Mouse (Mus musculus) CH12.LX (cell line): ENCODE data around the gene Mettl11b. TPM values are rescaled to one million over a fixed set of nuclear protein-coding genes. Genes with fewer than 3 reads are reported as not detected.

ENCODE experiments used
- DNase-seq: peaks from one replicate; pipeline ENCODE4 v3.0.0-alpha.2; 2013; ENCODE audit errors: extremely low read depth
- H3K27ac ChIP-seq: 2 replicates; pipeline ENCODE4 v1.5.1; 2012; ENCODE audit warnings: low read depth, mild to moderate bottlenecking, control low read depth, moderate library complexity; ENCODE audit not compliant: insufficient read depth
- H3K27me3 ChIP-seq: replicated peaks from 2 replicates; pipeline ENCODE3; 2012; ENCODE audit warnings: inconsistent platforms
- H3K36me3 ChIP-seq, 2 experiments: replicated peaks in 1 of 2; 2 replicates each; pipeline versions ENCODE3 to v1.6.1; 2012; ENCODE audit warnings: inconsistent platforms in 1 of 2, low read length in 1 of 2, mild to moderate bottlenecking in 1 of 2, mixed read lengths in 1 of 2, moderate library complexity in 1 of 2; ENCODE audit not compliant: control insufficient read depth in 1 of 2, insufficient read depth in 1 of 2
- H3K4me1 ChIP-seq, 2 experiments: 2 replicates each; pipeline ENCODE4 v1.6.1; 2012; ENCODE audit warnings: inconsistent platforms in 1 of 2, moderate library complexity in 1 of 2; ENCODE audit not compliant: insufficient read depth in 2 of 2, control insufficient read depth in 1 of 2
- H3K4me2 ChIP-seq: 2 replicates; pipeline ENCODE4 v1.6.1; 2012; ENCODE audit warnings: low read depth, mild to moderate bottlenecking, control low read depth; ENCODE audit not compliant: poor library complexity, insufficient read depth, severe bottlenecking
- H3K4me3 ChIP-seq, 3 experiments: fragments of 150-350 bp in 1 of 3; sonication (generic) in 1 of 3; replicated peaks in 1 of 3; 2 replicates each; pipeline versions ENCODE3 to v1.5.1; 2011 to 2012; ENCODE audit warnings: low read depth in 2 of 3, low read length in 2 of 3, mild to moderate bottlenecking in 2 of 3, moderate library complexity in 2 of 3, control low read depth in 1 of 3, improper control_type of control experiment in 1 of 3, inconsistent platforms in 1 of 3, mixed read lengths in 1 of 3; ENCODE audit not compliant: poor library complexity in 1 of 3
- H3K79me2 ChIP-seq: replicated peaks from 2 replicates; pipeline ENCODE4 v1.6.1; 2012; ENCODE audit warnings: mild to moderate bottlenecking, moderate library complexity; ENCODE audit not compliant: control insufficient read depth, poor library complexity, insufficient read depth, severe bottlenecking; ENCODE audit errors: extremely low read depth
- H3K9ac ChIP-seq: 2 replicates; pipeline ENCODE4 v1.6.1; 2012; ENCODE audit warnings: low read depth, mild to moderate bottlenecking, control low read depth, moderate library complexity; ENCODE audit not compliant: insufficient read depth
- H3K9me3 ChIP-seq: replicated peaks from 2 replicates; pipeline ENCODE3; 2012; ENCODE audit warnings: low read length, inconsistent platforms, mixed read lengths
- CHD1 ChIP-seq: IDR thresholded peaks from 2 replicates; pipeline ENCODE4 v1.6.1; 2012; ENCODE audit warnings: low read depth, low read length, improper control_type of control experiment, inconsistent platforms
- CHD2 ChIP-seq: IDR thresholded peaks from 2 replicates; pipeline ENCODE4 v1.6.1; 2011; ENCODE audit warnings: low read length, improper control_type of control experiment
- CTCF ChIP-seq, 2 experiments: IDR thresholded peaks in 1 of 2; conservative IDR thresholded peaks in 1 of 2; 2 replicates each; pipeline ENCODE4 v1.5.1; 2011 to 2012; ENCODE audit warnings: low read depth in 2 of 2, low read length in 2 of 2, improper control_type of control experiment in 1 of 2, inconsistent platforms in 1 of 2, mild to moderate bottlenecking in 1 of 2, moderate library complexity in 1 of 2
- ELF1 ChIP-seq: IDR thresholded peaks from 2 replicates; pipeline ENCODE4 v1.6.1; 2014; ENCODE audit warnings: low read depth, mild to moderate bottlenecking, inconsistent platforms, low read length, improper control_type of control experiment
- EP300 ChIP-seq: IDR thresholded peaks from 2 replicates; pipeline ENCODE4 v1.6.1; 2011; ENCODE audit warnings: low read length, improper control_type of control experiment
- ETS1 ChIP-seq: conservative IDR thresholded peaks from 2 replicates; pipeline ENCODE4 v1.6.1; 2012; ENCODE audit warnings: low read depth, mild to moderate bottlenecking, inconsistent platforms, low read length, improper control_type of control experiment, moderate library complexity
- HCFC1 ChIP-seq: IDR thresholded peaks from 2 replicates; pipeline ENCODE4 v1.6.1; 2012; ENCODE audit warnings: low read depth, mild to moderate bottlenecking, inconsistent platforms, low read length, improper control_type of control experiment
- JUN ChIP-seq: IDR thresholded peaks from 2 replicates; pipeline ENCODE4 v1.6.1; 2011; ENCODE audit warnings: low read depth, mild to moderate bottlenecking, low read length, improper control_type of control experiment, moderate library complexity; ENCODE audit not compliant: insufficient read depth
- JUND ChIP-seq: conservative IDR thresholded peaks from 2 replicates; pipeline ENCODE4 v1.6.1; 2011; ENCODE audit warnings: low read depth, low read length, improper control_type of control experiment
- KAT2A ChIP-seq: IDR thresholded peaks from 2 replicates; pipeline ENCODE4 v1.6.1; 2012; ENCODE audit warnings: low read length, improper control_type of control experiment, inconsistent platforms; ENCODE audit not compliant: insufficient replicate concordance
- MAZ ChIP-seq: IDR thresholded peaks from 2 replicates; pipeline ENCODE4 v1.6.1; 2012; ENCODE audit warnings: low read depth, mild to moderate bottlenecking, inconsistent platforms, low read length, improper control_type of control experiment, moderate library complexity
- MEF2A ChIP-seq: IDR thresholded peaks from 2 replicates; pipeline ENCODE4 v1.6.1; 2014; ENCODE audit warnings: low read depth, mild to moderate bottlenecking, inconsistent platforms, low read length, improper control_type of control experiment, borderline replicate concordance
- MYC ChIP-seq: IDR thresholded peaks from 2 replicates; pipeline ENCODE4 v1.6.1; 2011; ENCODE audit warnings: low read depth, mild to moderate bottlenecking, improper control_type of control experiment, low read length
- NELFE ChIP-seq: IDR thresholded peaks from 2 replicates; pipeline ENCODE4 v1.6.1; 2011; ENCODE audit warnings: low read depth, low read length, improper control_type of control experiment
- POLR2A ChIP-seq: IDR thresholded peaks from 2 replicates; pipeline ENCODE4 v1.6.1; 2011; ENCODE audit warnings: low read depth, mild to moderate bottlenecking, improper control_type of control experiment, low read length
- POLR2AphosphoS2 ChIP-seq: IDR thresholded peaks from 2 replicates; pipeline ENCODE4 v1.6.1; 2011; ENCODE audit warnings: low read depth, low read length, improper control_type of control experiment
- SIN3A ChIP-seq: IDR thresholded peaks from 2 replicates; pipeline ENCODE4 v1.6.1; 2012; ENCODE audit warnings: low read length, improper control_type of control experiment, inconsistent platforms
- SMC3 ChIP-seq: IDR thresholded peaks from 2 replicates; pipeline ENCODE4 v1.6.1; 2011; ENCODE audit warnings: low read depth, low read length, improper control_type of control experiment
- TBP ChIP-seq: conservative IDR thresholded peaks from 2 replicates; pipeline ENCODE4 v1.6.1; 2011; ENCODE audit warnings: low read depth, low read length, improper control_type of control experiment
- TCF12 ChIP-seq: IDR thresholded peaks from 2 replicates; pipeline ENCODE4 v1.6.1; 2014; ENCODE audit warnings: low read depth, mild to moderate bottlenecking, inconsistent platforms, low read length, improper control_type of control experiment
- USF1 ChIP-seq: IDR thresholded peaks from 2 replicates; pipeline ENCODE4 v1.6.1; 2014; ENCODE audit warnings: low read depth, mild to moderate bottlenecking, inconsistent platforms, low read length, improper control_type of control experiment
- ZC3H11A ChIP-seq: IDR thresholded peaks from 2 replicates; pipeline ENCODE4 v1.6.1; 2012; ENCODE audit warnings: low read depth, mild to moderate bottlenecking, inconsistent platforms, low read length, improper control_type of control experiment
- ZMIZ1 ChIP-seq: IDR thresholded peaks from 2 replicates; pipeline ENCODE4 v1.6.1; 2012; ENCODE audit warnings: low read depth, mild to moderate bottlenecking, inconsistent platforms, low read length, improper control_type of control experiment
- dilution Hi-C: fragments of 300-500 bp; cut with MboI; formaldehyde crosslinking; loops from 2 replicates; pipeline ENCODE4 v1.14.3; 2020; ENCODE audit warnings: low sequenced_read_pairs; ENCODE audit not compliant: extremely low pct_unique_long_range_greater_than_20kb, extremely low pct_ligation_motif_present
- in situ Hi-C: fragments of 300-500 bp; cut with MboI; formaldehyde crosslinking; loops from 3 replicates; pipeline ENCODE4 v1.14.3; 2019; ENCODE audit warnings: low sequenced_read_pairs, low pct_ligation_motif_present, low pct_unique_long_range_greater_than_20kb, mixed read lengths
- polyA plus RNA-seq: library from polyadenylated mRNA; unstranded; fragments of >175 nt; gene quantifications from 2 replicates; pipeline ENCODE4 v1.2.1, GENCODE M21; 2012; ENCODE audit warnings: low read depth; ENCODE audit not compliant: insufficient read length
- total RNA-seq, 2 experiments: library from RNA; depleted of rRNA; stranded (reverse); fragments of 300-350 nt in 1 of 2; fragments of >200 nt in 1 of 2; gene quantifications; 2 replicates each; pipeline ENCODE4 v1.2.3; 2012 to 2014

The Mettl11b gene
- total and polyA plus RNA-seq, 3 experiments = not detected

DNA sequence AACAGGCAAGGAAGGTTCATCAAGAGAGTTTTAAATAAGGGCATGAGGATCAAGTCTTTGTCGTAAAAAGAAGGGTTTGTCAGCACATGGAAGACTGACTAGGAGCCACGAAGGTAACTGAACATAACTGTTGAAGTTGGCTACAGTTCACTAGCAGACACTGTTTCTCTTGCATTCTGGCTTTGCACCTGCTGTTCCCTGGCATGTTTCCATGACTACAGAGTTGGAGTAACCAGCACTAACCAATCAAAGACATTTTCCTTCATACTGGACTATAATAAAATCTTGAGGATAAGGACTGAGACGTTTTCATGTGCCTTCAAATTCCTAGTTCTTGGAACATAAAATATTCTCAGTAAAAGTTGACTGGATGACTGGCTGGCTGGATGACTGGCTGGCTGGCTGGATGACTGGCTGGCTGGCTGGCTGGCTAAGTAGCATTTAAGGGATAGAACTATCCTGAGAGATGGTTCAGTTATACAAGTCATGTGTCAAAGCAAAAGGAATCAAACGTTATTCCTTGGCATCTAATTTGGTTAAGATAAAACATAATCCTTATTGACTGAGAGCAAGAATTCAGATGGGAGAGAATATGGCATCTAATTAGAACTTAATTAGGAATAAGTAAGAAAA lies 26.4 kb upstream of the Mettl11b start:
- Histone ChIP-seq H3K27me3 (no peaks in the 10 kb centered on the region), H3K27ac (no peak overlapping the region), H3K4me3 (no peak overlapping the region), H3K9me3 (no peaks in the 10 kb centered on the region), H3K79me2 (no peaks in the 10 kb centered on the region), H3K36me3 (no peaks in the 10 kb centered on the region), H3K9ac (no peak overlapping the region), H3K4me1 (no peaks in the 10 kb centered on the region), H3K4me2 (no peak overlapping the region)
- dilution Hi-C loops = no loop called here
- TF ChIP-seq CTCF (conservative IDR thresholded peaks at IDR 0.05 in 1 of 2, IDR thresholded peaks at IDR 0.05 in 1 of 2; ENCODE audit: low read depth in 2 of 2, low read length in 2 of 2) = no peak
- no peak for TF ChIP-seq POLR2AphosphoS2
- TF ChIP-seq JUND = no peak
- TF ChIP-seq SIN3A = no peak
- no peak for TF ChIP-seq NELFE
- no peak for TF ChIP-seq ZC3H11A
- TF ChIP-seq TCF12 = no peak
- no peak for TF ChIP-seq POLR2A
- no peak for TF ChIP-seq MYC
- no peak for TF ChIP-seq ELF1
- TF ChIP-seq KAT2A = no peak
- TF ChIP-seq HCFC1 = no peak
- TF ChIP-seq ETS1 = no peak
- no peak for TF ChIP-seq CHD2
- TF ChIP-seq CHD1 = no peak
- TF ChIP-seq MAZ = no peak
- no peak for TF ChIP-seq SMC3
- no peak for TF ChIP-seq USF1
- in situ Hi-C loops = no loop called here
- DNase-seq = no peak

DNA sequence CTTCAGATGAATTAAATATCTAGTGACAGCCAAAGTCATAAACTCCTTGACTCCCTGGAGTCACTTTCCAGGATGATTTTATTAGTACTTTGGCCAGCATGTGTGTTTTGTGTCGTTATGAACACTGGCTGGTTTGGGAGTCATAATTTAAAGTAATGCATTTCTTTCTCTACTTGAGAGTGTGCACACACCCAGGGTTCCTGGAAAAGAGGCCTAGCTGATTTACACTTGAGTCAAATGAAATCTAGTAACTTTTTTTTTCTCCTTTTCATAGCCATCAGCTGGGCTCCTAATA lies 12.2 kb upstream of the Mettl11b start:
- no peak overlapping the region for H3K4me2 ChIP-seq
- H3K4me1 ChIP-seq = no peaks in the 10 kb centered on the region
- H3K27me3 ChIP-seq = no peaks in the 10 kb centered on the region
- DNase-seq = no peak
- no peak overlapping the region for H3K27ac ChIP-seq
- in situ Hi-C loops = no loop called here
- TF ChIP-seq MYC = no peak
- TF ChIP-seq SMC3 = no peak
- no peak for TF ChIP-seq ZMIZ1
- TF ChIP-seq EP300 = no peak
- no peak for TF ChIP-seq NELFE
- TF ChIP-seq TBP = no peak
- TF ChIP-seq POLR2A = no peak
- TF ChIP-seq MEF2A = no peak
- TF ChIP-seq ELF1 = no peak
- no peak for TF ChIP-seq JUN
- TF ChIP-seq USF1 = no peak
- no peak for TF ChIP-seq CHD1
- TF ChIP-seq, all 38 proteins: peak for 0
- Histone ChIP-seq H3K9ac (no peak overlapping the region), H3K36me3 (no peaks in the 10 kb centered on the region), H3K79me2 (no peaks in the 10 kb centered on the region), H3K4me3 (no peak overlapping the region), H3K9me3 (peaks cover under 1% of the 10 kb centered on the region)
- dilution Hi-C loops = no loop called here
